Mouse (Mus musculus): ENCODE data around the gene Galm. TPM values are rescaled to one million over a fixed set of nuclear protein-coding genes. Genes with fewer than 3 reads are reported as not detected.

Gene Galm
- polyA plus RNA-seq, 1 experiment from 2014 or later = 13.0 TPM

Other genes starting within 250 kb of the Galm start
- 23.7 and 24.7 TPM in 2 replicates for gene Atl2, start 231.3 kb upstream of the Galm start, polyA plus RNA-seq (2015; fragmentation: Nextera tagmentation; extraction: Ambion mirVana)
- 37.2 and 48.7 TPM in 2 replicates for gene Hnrnpll, start 65.1 kb upstream of the Galm start, polyA plus RNA-seq (2015; fragmentation: Nextera tagmentation; extraction: Ambion mirVana)
- 252 and 294 TPM in 2 replicates for gene Srsf7, start 79.8 kb downstream of the Galm start, polyA plus RNA-seq (2015; fragmentation: Nextera tagmentation; extraction: Ambion mirVana)
- gene Ttc39d, start 80.0 kb downstream of the Galm start, polyA plus RNA-seq (2015; fragmentation: Nextera tagmentation; extraction: Ambion mirVana) = 0.10 TPM in 1 of 2 replicates, not detected in the other
- gene Gemin6, start 97.0 kb downstream of the Galm start, polyA plus RNA-seq (2015; fragmentation: Nextera tagmentation; extraction: Ambion mirVana) = 24.2 and 26.0 TPM in 2 replicates
- 23.8 and 25.3 TPM in 2 replicates for gene Morn2, start 162.7 kb downstream of the Galm start, polyA plus RNA-seq (2015; fragmentation: Nextera tagmentation; extraction: Ambion mirVana)
- 7.4 and 9.2 TPM in 2 replicates for gene Dhx57, start 163.0 kb downstream of the Galm start, polyA plus RNA-seq (2015; fragmentation: Nextera tagmentation; extraction: Ambion mirVana)
- gene Arhgef33, start 179.9 kb downstream of the Galm start, polyA plus RNA-seq (2015; fragmentation: Nextera tagmentation; extraction: Ambion mirVana) = 0.60 and 0.91 TPM in 2 replicates
- 0.96 and 1.3 TPM in 2 replicates for gene Gm10190, start 246.1 kb downstream of the Galm start, polyA plus RNA-seq (2015; fragmentation: Nextera tagmentation; extraction: Ambion mirVana)

Data from heart, embryonic 15.5 days (tissue).